Mouse (Mus musculus): ENCODE results near the gene Ankrd26.
"Not testable (repeated sequence)": the region's sequence is repeated elsewhere in the genome, so short reads cannot be mapped to it uniquely, and the experiment has no call there.

Gene Ankrd26

DNA sequence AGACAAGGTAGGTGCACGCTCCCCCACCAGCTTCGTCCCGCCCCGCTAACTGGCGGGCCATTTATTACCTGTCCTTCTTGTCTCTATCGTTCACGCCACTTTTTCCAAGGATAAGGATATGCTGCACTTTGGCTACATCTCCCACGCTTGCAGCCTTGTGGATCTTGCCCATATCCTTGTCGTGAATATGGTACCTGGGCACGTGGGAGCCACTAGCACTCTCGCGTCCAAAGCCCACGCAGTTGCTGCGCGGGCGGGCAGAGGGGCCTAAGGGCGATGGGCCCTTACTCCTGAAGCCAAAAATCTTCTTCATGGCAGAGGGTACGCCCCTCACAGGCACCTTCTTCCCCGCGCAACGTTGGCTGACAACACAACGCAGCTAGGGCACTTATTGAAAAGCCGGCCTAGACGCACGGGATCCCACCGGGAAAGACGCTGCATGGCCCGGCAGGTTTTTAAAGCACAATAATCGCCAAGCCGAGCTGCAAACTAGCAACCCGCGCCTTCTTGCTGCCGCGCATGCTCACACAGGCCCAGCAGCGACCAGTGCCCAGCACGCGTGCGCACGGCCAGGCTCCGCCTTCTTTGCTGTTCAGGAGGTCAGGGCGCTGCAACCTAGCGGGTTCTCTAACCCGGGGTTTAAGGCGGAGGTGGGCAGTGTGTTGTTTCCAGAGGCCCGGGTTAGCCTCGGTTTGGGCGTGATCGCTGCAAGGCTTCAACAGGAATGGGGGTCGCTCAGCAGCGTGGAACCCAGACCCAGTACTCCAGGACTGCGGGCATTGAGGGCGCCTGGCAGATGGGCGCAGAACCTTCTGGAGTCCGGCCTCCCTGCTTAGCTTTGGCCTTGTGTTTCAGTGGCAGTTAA is at the start of gene Ankrd26:
Ankrd26 (minus strand) TSS at position 482 of the 865 bp plus-strand sequence.
- H3K36me3 ChIP-seq (ENCODE audit: control insufficient read depth, insufficient read depth, low read length, poor library complexity, severe bottlenecking): no peaks in the 10 kb centered on the region
- H3K27me3 ChIP-seq (ENCODE audit: control insufficient read depth, insufficient read depth, low read length, poor library complexity, severe bottlenecking): no peaks in the 10 kb centered on the region
- peak; percentile 94 for DNase-seq (ENCODE audit: low read depth, low spot score)

DNA sequence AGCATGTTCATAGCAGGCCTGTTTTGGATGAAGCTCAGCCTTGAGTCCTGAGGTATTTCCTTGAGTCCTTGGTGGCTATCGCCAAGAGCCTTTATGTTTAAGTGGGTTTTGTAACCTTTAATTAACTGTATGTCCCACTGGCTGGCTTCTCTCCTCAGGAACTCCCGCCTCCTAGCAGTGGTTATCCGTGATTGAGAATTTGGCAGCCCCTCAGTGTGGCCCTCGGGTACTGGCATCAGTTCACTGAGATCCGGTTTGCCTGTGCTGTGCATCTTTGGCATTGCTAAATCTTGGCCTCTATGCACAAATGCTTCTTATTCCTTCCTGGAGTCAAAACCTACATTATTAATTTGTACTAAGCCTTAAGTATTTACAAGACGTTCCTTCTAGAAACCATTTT is 46.9 kb upstream of the Ankrd26 start:
- Histone ChIP-seq H3K36me3 (ENCODE audit: control insufficient read depth, insufficient read depth, low read length, poor library complexity, severe bottlenecking) (no peaks in the 10 kb centered on the region), H3K27me3 (ENCODE audit: control insufficient read depth, insufficient read depth, low read length, poor library complexity, severe bottlenecking) (no peaks in the 10 kb centered on the region)
- DNase-seq (ENCODE audit: low read depth, low spot score): no peak

- no peak for DNase-seq (ENCODE audit: low read depth, low spot score)
- H3K36me3 ChIP-seq (ENCODE audit: control insufficient read depth, insufficient read depth, low read length, poor library complexity, severe bottlenecking): no peaks in the 10 kb centered on the region
- H3K27me3 ChIP-seq (ENCODE audit: control insufficient read depth, insufficient read depth, low read length, poor library complexity, severe bottlenecking): no peaks in the 10 kb centered on the region
Measured at GRCm38 (mm10) chr6:118605974-118606373, 43.9 kb upstream of the Ankrd26 start.

- no peaks in the 10 kb centered on the region for H3K27me3 ChIP-seq (ENCODE audit: control insufficient read depth, insufficient read depth, low read length, poor library complexity, severe bottlenecking)
- H3K36me3 ChIP-seq (ENCODE audit: control insufficient read depth, insufficient read depth, low read length, poor library complexity, severe bottlenecking): no peaks in the 10 kb centered on the region
- DNase-seq (ENCODE audit: low read depth, low spot score): no peak
Measured at GRCm38 (mm10) chr6:118603825-118604224, 41.8 kb upstream of the Ankrd26 start.

DNA sequence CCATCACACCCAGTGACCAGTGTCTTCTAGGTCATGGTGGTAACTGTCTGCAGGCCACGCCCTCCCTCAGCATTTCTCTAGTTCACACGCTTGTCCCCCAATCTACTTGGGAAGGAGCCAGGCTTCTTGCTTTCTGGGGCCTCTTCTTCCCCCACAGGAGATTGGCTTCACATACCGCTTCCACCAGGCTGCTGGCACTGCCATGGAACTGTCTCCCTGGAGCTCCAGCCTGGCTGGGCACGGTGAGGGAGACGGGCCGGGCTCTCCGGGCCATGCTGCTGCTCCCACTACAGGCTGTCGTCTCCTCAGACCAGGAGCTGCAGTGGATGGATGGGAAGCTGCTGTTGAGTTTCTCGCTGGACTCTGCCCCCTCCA is 33.6 kb upstream of the Ankrd26 start:
- no peaks in the 10 kb centered on the region; the same call in 1 of the 2 replicates for H3K27me3 ChIP-seq (ENCODE audit: control insufficient read depth, insufficient read depth, low read length, poor library complexity, severe bottlenecking)
- H3K36me3 ChIP-seq (ENCODE audit: control insufficient read depth, insufficient read depth, low read length, poor library complexity, severe bottlenecking): no peaks in the 10 kb centered on the region
- no peak for DNase-seq (ENCODE audit: low read depth, low spot score)

GRCm38 (mm10) chr6:118594833-118595680 is 33.0 kb upstream of the Ankrd26 start:
- no peak for DNase-seq (ENCODE audit: low read depth, low spot score)
- no peaks in the 10 kb centered on the region for H3K36me3 ChIP-seq (ENCODE audit: control insufficient read depth, insufficient read depth, low read length, poor library complexity, severe bottlenecking)
- H3K27me3 ChIP-seq (ENCODE audit: control insufficient read depth, insufficient read depth, low read length, poor library complexity, severe bottlenecking): no peaks in the 10 kb centered on the region; the same call in 1 of the 2 replicates

DNA sequence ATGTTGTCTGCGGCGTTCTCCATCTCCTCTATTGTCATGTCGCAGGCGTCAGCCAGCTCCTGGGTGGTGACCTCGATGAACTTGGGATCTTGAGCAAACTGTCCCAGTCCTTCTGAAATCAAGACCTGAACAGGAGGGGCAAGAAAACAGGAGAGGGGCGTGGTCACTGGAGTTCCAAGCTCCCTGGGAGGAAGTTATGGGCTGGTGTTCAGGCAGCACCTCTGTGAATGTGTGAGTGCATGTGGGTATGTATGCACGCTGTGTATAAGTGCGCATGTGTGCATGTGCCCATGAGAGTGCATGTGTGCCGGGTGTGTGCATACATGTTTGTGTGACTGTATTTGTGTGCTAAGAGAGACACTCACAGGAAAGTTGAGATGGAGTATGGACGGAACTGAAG is 32.0 kb upstream of the Ankrd26 start:
- Histone ChIP-seq H3K27me3 (ENCODE audit: control insufficient read depth, insufficient read depth, low read length, poor library complexity, severe bottlenecking) (no peaks in the 10 kb centered on the region; the same call in 1 of the 2 replicates), H3K36me3 (ENCODE audit: control insufficient read depth, insufficient read depth, low read length, poor library complexity, severe bottlenecking) (no peaks in the 10 kb centered on the region)
- no peak for DNase-seq (ENCODE audit: low read depth, low spot score)

DNA sequence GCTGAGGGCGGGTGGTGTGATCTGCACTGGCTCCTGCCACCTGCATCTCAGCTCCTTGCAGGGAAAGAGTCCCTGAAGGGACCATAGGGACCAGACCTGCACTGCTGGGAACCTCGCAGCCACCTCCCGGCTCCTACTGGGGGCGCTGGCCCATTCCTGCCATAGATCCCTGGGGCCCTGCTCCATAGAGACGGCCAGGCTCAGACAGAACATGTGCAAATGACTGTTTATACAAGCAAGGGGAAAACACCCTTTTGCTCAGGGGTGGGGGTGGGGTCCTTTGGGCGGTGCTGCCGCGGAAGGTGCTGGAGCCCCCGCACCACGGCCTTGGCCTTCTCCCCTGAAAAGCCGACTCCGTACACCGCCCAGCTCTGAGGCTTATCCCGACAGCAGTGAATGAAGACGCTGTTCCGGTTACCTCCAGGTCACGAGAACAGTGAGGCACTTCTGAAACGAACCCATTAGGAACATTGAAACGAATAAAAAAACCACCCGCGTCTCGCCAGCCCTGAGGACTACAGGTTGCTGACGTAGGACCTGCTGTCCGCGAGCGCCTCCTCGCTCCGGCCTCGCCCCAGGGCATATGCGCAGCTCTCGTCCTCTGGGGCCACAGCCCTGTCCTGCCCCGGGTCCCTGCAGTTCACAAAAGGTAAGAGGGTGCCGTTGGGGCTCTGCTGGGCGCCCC is 31.5 kb upstream of the Ankrd26 start:
- DNase-seq (ENCODE audit: low read depth, low spot score): peak; percentile 19
- Histone ChIP-seq H3K27me3 (ENCODE audit: control insufficient read depth, insufficient read depth, low read length, poor library complexity, severe bottlenecking) (no peaks in the 10 kb centered on the region; the same call in 1 of the 2 replicates), H3K36me3 (ENCODE audit: control insufficient read depth, insufficient read depth, low read length, poor library complexity, severe bottlenecking) (no peaks in the 10 kb centered on the region)

DNA sequence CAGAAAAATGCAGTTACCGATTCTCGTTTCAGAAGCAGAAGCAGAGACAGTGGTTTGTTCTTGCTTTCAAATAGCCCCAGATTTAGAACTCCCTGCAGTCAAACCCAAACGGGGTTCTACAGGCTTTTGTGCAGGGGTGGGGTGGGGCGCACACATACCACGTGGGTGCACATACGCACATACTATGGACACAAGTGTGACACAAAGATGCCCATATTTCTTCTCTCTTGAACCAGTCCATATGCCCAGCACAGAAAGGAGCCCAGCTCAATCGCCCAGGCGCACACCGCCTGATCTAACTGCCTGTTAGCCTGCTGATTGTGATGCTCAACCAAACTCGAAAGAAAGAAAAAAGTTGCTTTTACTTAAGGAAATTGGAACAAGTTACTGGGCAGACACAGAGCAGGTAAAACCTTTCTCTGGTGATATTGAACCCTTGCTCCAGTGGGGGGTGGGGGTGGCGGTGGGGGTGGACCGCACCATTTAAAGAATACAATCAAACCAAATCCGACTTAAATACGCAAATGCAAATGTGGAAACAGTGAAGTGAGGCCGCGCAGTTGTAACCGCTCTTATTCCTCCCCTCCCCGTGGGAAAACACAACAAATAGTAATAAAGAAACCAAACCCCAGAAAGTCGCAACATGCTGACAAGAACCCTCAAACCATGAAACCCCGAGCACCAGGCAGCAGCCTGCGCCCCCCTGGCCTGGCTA is 30.8 kb upstream of the Ankrd26 start:
- Histone ChIP-seq H3K27me3 (ENCODE audit: control insufficient read depth, insufficient read depth, low read length, poor library complexity, severe bottlenecking) (no peaks in the 10 kb centered on the region; the same call in 1 of the 2 replicates), H3K36me3 (ENCODE audit: control insufficient read depth, insufficient read depth, low read length, poor library complexity, severe bottlenecking) (no peaks in the 10 kb centered on the region)
- peak; percentile 11 for DNase-seq (ENCODE audit: low read depth, low spot score)

GRCm38 (mm10) chr6:118578741-118579140 is 16.7 kb upstream of the Ankrd26 start:
- DNase-seq (ENCODE audit: low read depth, low spot score); H3K36me3 ChIP-seq (ENCODE audit: control insufficient read depth, insufficient read depth, low read length, poor library complexity, severe bottlenecking); H3K27me3 ChIP-seq (ENCODE audit: control insufficient read depth, insufficient read depth, low read length, poor library complexity, severe bottlenecking): not testable (repeated sequence)

DNA sequence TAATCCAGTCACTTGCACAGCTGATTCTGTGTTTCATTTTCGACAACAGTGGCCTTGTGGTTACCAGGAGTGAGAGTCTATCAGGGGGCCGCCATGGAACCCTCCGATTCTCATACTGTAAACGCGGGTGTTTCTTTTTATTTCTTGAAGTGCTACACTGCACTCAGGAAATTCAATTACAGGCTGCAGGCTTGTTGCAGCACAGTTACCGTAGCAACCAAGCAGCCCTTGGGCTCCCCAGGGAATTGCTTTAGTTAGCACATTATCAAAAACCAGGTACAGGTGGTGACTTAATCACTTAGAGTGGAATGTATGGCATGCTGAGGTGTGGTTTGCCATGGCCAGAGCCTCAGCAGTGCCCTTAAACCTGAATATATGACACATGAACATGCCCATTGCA is 12.3 kb upstream of the Ankrd26 start:
- Histone ChIP-seq H3K27me3 (ENCODE audit: control insufficient read depth, insufficient read depth, low read length, poor library complexity, severe bottlenecking) (no peaks in the 10 kb centered on the region), H3K36me3 (ENCODE audit: control insufficient read depth, insufficient read depth, low read length, poor library complexity, severe bottlenecking) (no peaks in the 10 kb centered on the region)
- DNase-seq (ENCODE audit: low read depth, low spot score): no peak

DNA sequence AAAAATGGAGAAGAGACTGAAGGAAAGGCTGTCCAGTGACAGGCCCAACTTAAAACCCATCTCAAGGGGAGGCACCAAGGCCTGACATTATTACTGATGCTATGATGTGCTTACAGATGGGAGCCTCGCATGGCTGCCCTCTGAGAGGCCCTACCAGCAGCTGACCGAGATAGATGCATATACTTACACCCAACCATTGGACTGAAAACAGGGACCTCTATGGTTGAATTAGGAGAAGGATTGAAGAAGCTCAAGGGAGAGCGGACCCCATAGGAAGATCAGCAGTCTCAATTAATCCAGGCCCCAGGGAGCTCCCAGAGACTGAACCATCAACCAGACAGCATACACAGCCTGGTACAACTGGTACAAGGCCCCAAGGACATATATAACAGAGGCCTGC is 5.8 kb upstream of the Ankrd26 start:
- DNase-seq (ENCODE audit: low read depth, low spot score): no peak
- no peaks in the 10 kb centered on the region for H3K36me3 ChIP-seq (ENCODE audit: control insufficient read depth, insufficient read depth, low read length, poor library complexity, severe bottlenecking)
- no peaks in the 10 kb centered on the region for H3K27me3 ChIP-seq (ENCODE audit: control insufficient read depth, insufficient read depth, low read length, poor library complexity, severe bottlenecking)

GRCm38 (mm10) chr6:118561225-118561624 is 801 bp downstream of the Ankrd26 start:
- Histone ChIP-seq H3K27me3 (ENCODE audit: control insufficient read depth, insufficient read depth, low read length, poor library complexity, severe bottlenecking) (no peaks in the 10 kb centered on the region), H3K36me3 (ENCODE audit: control insufficient read depth, insufficient read depth, low read length, poor library complexity, severe bottlenecking) (no peaks in the 10 kb centered on the region)
- no peak for DNase-seq (ENCODE audit: low read depth, low spot score)

- Histone ChIP-seq H3K36me3 (ENCODE audit: control insufficient read depth, insufficient read depth, low read length, poor library complexity, severe bottlenecking) (peaks cover 6% of the 10 kb centered on the region), H3K27me3 (ENCODE audit: control insufficient read depth, insufficient read depth, low read length, poor library complexity, severe bottlenecking) (no peaks in the 10 kb centered on the region)
- DNase-seq (ENCODE audit: low read depth, low spot score): no peak
Measured at GRCm38 (mm10) chr6:118538627-118539026, 23.4 kb downstream of the Ankrd26 start.
